Mouse (Mus musculus) heart, embryonic 14.5 days (tissue): Measurements from ENCODE around the gene R3hdm1. TPM values are rescaled to one million over a fixed set of nuclear protein-coding genes. Genes with fewer than 3 reads are reported as not detected.
"Not testable (repeated sequence)": the region's sequence is repeated elsewhere in the genome, so short reads cannot be mapped to it uniquely, and the experiment has no call there.

Experiments used
- ATAC-seq: fragments of 200-750 bp; cut with Nextera tagmentation; 2 replicates; pipeline ENCODE4 v1.8.0; 2017; ENCODE audit warnings: low read depth, moderate TSS enrichment; ENCODE audit not compliant: insufficient number of reproducible peaks, insufficient read depth, low FRiP score
- H3K27ac ChIP-seq, 2 experiments: fragments of 200-500 bp in 1 of 2; fragments of 300-500 bp in 1 of 2; sonication (generic) in 1 of 2; replicated peaks in 1 of 2; 2 replicates each; pipeline ENCODE4 v1.5.1; 2012 to 2014; ENCODE audit warnings: low read depth in 2 of 2, low read length in 2 of 2, control low read depth in 1 of 2, mild to moderate bottlenecking in 1 of 2, mixed read lengths in 1 of 2; ENCODE audit not compliant: control insufficient read depth in 1 of 2, insufficient read depth in 1 of 2
- H3K27me3 ChIP-seq: fragments of 300-500 bp; sonication (generic); 2 replicates; pipeline ENCODE4 v1.6.1; 2014; ENCODE audit warnings: mild to moderate bottlenecking, low read length, control low read depth; ENCODE audit not compliant: control insufficient read depth, insufficient read depth
- H3K36me3 ChIP-seq: fragments of 300-500 bp; sonication (generic); 2 replicates; pipeline ENCODE4 v1.6.1; 2014; ENCODE audit warnings: mild to moderate bottlenecking, control low read depth, low read length, mixed read lengths; ENCODE audit not compliant: control insufficient read depth, insufficient read depth
- H3K4me1 ChIP-seq, 2 experiments: fragments of 200-500 bp in 1 of 2; fragments of 300-500 bp in 1 of 2; sonication (generic) in 1 of 2; 2 replicates each; pipeline ENCODE4 v1.6.1; 2012 to 2014; ENCODE audit warnings: low read length in 2 of 2, control low read depth in 1 of 2, mixed read lengths in 1 of 2; ENCODE audit not compliant: control insufficient read depth in 2 of 2, insufficient read depth in 2 of 2
- H3K4me2 ChIP-seq: fragments of 300-500 bp; sonication (generic); 2 replicates; pipeline ENCODE4 v1.6.1; 2014; ENCODE audit warnings: mild to moderate bottlenecking, low read length
- H3K4me3 ChIP-seq, 2 experiments: fragments of 200-500 bp in 1 of 2; fragments of 300-500 bp in 1 of 2; sonication (generic) in 1 of 2; 2 replicates each; pipeline ENCODE4 v1.5.1; 2012 to 2014; ENCODE audit warnings: low read length in 2 of 2, mild to moderate bottlenecking in 2 of 2, control low read depth in 1 of 2, low read depth in 1 of 2, moderate library complexity in 1 of 2; ENCODE audit not compliant: control insufficient read depth in 1 of 2, insufficient read depth in 1 of 2
- H3K9ac ChIP-seq: fragments of 300-500 bp; sonication (generic); 2 replicates; pipeline ENCODE4 v1.6.1; 2014; ENCODE audit warnings: mild to moderate bottlenecking, low read length
- H3K9me3 ChIP-seq: fragments of 300-500 bp; sonication (generic); 2 replicates; pipeline ENCODE4 v1.6.1; 2016; ENCODE audit warnings: low read length, control low read depth; ENCODE audit not compliant: control insufficient read depth
- WGBS: fragments of 180-500 bp; shearing (Covaris S2); extraction: QIAGEN DNeasy Blood & Tissue Kit; methylation state at CpG from one replicate; pipeline ENCODE4 v1.1.7; 2014; 5-methylcytosine and 5-hydroxymethylcytosine counted together
- polyA plus RNA-seq: library from polyadenylated mRNA; unstranded; fragments of >200 nt; fragmentation: Nextera tagmentation; extraction: Ambion mirVana; gene quantifications from 2 replicates; pipeline ENCODE4 v1.2.1, GENCODE M21; 2014

R3hdm1 gene
- polyA plus RNA-seq, 1 experiment from 2014 or later: 55.2 TPM

DNA sequence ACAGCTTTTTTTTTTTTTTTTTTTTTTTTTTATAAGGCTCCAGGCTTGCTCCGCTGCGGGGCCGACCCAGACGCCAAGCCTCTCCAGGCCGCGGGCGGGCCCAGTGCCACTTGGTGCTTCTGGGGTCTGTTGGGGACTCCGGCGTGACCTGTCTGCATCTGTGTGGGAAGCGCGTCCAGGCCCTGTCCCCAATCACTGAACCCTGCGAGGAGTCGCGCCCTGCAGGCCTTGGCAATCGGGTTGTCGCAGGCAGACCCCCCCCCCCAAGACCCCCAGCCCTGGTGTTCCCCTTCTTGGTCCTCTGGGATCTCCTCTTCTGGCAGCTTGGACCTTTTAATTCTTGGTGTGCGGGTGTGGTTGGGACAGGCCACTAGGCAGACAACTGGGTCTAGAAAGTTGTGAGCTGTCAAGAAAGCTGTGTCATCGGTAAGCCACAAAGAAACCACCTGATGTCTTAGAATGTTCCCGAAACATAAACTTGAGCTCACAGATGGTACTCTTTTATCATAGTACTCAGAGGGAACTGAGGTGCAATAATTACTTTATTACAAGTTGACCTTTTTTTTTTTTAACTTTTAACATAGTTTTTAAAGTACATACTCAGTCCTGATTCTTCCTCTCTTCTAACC, 141.7 kb downstream of the R3hdm1 start:
- Histone ChIP-seq H3K27me3 (no peaks in the 10 kb centered on the region), H3K4me3 (peak overlapping the region; percentile 78 to 86), H3K4me1 (peaks cover 0 to 10% of the 10 kb centered on the region in 2 experiments; a peak in 2 of 4 replicates), H3K9ac (peak overlapping the region; percentile 91), H3K9me3 (no peaks in the 10 kb centered on the region), H3K4me2 (peak overlapping the region; percentile 81), H3K36me3 (no peaks in the 10 kb centered on the region), H3K27ac (peak overlapping the region; percentile 90 to 96)
- ATAC-seq: peak; percentile 49
- 1% methylated on average over 19 of the region's 19 CpGs for WGBS

DNA sequence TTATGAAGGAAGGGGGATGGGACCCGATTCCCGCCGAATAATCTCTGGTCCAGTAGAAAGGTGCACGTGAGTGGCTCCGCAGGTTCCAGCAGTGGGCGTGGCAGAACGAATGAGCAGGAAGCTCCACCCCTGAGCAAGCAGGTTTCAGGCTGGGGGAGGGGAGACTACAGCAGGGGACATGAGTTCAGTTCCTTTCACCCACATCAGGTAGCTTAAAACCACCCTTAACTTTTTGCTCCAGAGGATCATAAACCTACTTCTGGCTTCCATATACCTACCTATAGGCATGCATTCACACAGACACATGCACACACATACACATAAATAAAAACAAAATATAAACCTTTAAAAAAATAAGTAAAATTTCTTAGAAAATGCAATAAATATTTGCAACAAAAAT, 164.0 kb downstream of the R3hdm1 start:
- not testable (repeated sequence) for ATAC-seq, H3K4me1 ChIP-seq, H3K9ac ChIP-seq, H3K27me3 ChIP-seq, H3K9me3 ChIP-seq, H3K4me3 ChIP-seq, H3K4me2 ChIP-seq, H3K27ac ChIP-seq
- H3K36me3 ChIP-seq: peaks cover 98% of the 10 kb centered on the region
- 71% methylated on average over 7 of the region's 7 CpGs for WGBS

DNA sequence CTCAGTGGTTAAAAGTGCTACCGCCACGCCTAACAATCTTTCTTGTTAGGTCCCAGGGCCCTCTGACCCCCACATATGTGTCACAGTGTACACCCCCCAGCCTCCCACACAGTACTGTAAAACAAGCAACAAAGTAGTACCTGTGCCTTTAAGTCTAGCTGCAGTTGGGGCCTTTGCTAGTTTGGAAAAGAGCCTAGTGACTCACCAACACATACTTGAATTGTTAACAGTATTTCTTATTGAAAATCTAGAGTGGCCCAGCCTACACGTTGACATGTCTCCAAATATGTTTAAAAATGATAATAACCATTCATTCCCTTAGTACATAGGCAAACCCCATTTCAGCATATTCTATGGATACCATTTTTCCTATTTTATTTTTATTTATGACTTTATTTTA, 167.6 kb downstream of the R3hdm1 start:
- 90% methylated on average over 3 of the region's 3 CpGs for WGBS
- ATAC-seq: no peak
- no peak overlapping the region for H3K9ac ChIP-seq
- H3K4me2 ChIP-seq: no peak overlapping the region
- no peaks in the 10 kb centered on the region for H3K4me1 ChIP-seq
- no peaks in the 10 kb centered on the region for H3K27me3 ChIP-seq
- H3K27ac ChIP-seq: no peak overlapping the region
- no peaks in the 10 kb centered on the region for H3K9me3 ChIP-seq
- peaks cover 96% of the 10 kb centered on the region for H3K36me3 ChIP-seq
- no peak overlapping the region for H3K4me3 ChIP-seq

DNA sequence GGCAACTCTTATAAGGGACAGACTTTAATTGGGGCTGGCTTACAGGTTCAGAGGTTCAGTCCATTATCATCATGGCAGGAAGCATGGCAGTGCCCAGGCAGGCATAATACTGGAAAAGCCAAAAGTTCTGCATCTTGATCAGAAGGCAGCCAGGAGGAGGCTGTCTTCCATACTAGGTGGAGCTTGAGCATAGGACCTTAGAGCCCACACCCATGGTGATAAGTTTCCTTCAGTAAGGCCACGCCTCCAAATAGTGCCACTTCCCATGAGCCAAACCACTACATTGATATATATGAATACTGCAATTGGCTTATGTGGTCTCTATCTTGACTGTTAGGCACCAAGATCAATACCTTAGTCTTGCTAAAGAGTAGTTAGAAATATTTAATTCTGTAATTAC, 172.8 kb downstream of the R3hdm1 start:
- Histone ChIP-seq H3K4me3 (no peak overlapping the region), H3K4me2 (no peak overlapping the region), H3K9me3 (no peaks in the 10 kb centered on the region), H3K9ac (no peak overlapping the region), H3K27me3 (no peaks in the 10 kb centered on the region), H3K4me1 (no peaks in the 10 kb centered on the region), H3K27ac (no peak overlapping the region), H3K36me3 (peaks cover 93% of the 10 kb centered on the region)
- whole genome bisulfite sequencing: 94% methylated on average over 1 of the region's 1 CpGs
- no peak for ATAC-seq

DNA sequence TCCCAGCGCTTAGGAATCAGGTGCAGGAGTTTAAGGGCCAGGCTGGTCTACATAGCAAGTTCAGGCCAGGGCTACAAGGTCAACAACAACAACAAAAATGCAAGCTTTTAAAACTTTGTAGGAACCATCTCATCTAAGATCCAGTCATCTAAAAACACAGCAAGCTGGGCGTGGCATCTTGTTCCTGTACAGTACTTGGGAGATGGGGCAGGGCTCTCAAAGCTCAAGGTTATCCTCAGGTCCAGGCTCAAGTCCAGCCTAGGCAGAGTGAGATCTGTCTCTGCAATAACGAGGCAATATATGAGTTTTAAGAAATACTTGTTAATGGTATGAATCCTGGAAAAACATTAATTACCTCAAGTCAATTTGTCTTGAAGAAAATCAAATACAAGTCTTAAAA, 175.5 kb downstream of the R3hdm1 start:
- Histone ChIP-seq H3K4me3 (no peak overlapping the region), H3K27ac (no peak overlapping the region), H3K4me1 (no peaks in the 10 kb centered on the region), H3K27me3 (no peaks in the 10 kb centered on the region), H3K9ac (no peak overlapping the region), H3K9me3 (peaks cover 4% of the 10 kb centered on the region), H3K4me2 (no peak overlapping the region), H3K36me3 (peaks cover 79% of the 10 kb centered on the region)
- ATAC-seq: no peak
- 94% methylated on average over 3 of the region's 3 CpGs for WGBS

DNA sequence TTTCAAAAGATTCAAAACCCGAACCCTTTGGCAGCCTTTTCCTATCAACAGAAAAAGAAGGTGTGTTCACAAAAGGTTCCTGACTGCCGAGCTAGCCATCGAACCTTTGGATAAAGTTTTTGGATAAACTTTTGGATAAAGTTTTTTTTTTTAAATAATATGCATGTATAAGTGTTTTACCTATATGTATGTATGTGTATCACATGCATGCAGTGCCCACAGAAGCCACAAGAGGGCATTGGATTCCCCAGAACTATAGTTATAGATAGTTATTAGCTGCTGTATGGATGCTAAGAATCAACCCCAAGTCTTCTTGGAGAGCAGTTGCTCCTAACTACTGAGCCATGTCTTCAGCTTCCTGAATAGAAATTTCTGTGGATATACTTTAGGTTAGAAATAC, 178.7 kb downstream of the R3hdm1 start:
- WGBS: 93% methylated on average over 3 of the region's 3 CpGs
- H3K27me3 ChIP-seq: no peaks in the 10 kb centered on the region
- no peak overlapping the region for H3K27ac ChIP-seq
- H3K4me3 ChIP-seq: no peak overlapping the region
- peaks cover 47% of the 10 kb centered on the region for H3K36me3 ChIP-seq
- H3K4me2 ChIP-seq: no peak overlapping the region
- no peak overlapping the region for H3K9ac ChIP-seq
- no peak for ATAC-seq
- peaks cover 4% of the 10 kb centered on the region for H3K9me3 ChIP-seq
- no peaks in the 10 kb centered on the region for H3K4me1 ChIP-seq

DNA sequence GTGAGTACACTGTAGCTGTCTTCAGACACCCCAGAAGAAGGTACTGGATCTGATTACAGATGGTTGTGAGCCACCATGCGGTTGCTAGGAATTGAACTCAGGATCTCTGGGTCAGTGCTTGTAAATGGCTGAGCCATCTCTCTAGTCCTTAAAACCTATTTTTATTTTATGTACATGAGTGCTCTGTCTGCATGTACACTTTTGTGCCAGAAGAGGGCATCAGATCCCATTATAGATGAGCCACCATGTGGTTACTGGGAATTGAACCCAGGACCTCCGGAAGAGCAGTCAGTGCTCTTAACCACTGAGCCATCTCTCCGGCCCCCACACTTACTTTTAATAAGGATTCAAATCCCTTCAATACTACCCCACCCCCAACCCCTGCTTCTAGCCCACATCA, 179.8 kb downstream of the R3hdm1 start:
- no peaks in the 10 kb centered on the region for H3K27me3 ChIP-seq
- no peaks in the 10 kb centered on the region for H3K4me1 ChIP-seq
- H3K9ac ChIP-seq: no peak overlapping the region
- H3K4me2 ChIP-seq: no peak overlapping the region
- WGBS: 97% methylated on average over 3 of the region's 3 CpGs
- H3K9me3 ChIP-seq: peaks cover 4% of the 10 kb centered on the region
- no peak overlapping the region for H3K27ac ChIP-seq
- H3K36me3 ChIP-seq: peaks cover 35% of the 10 kb centered on the region
- ATAC-seq: no peak
- no peak overlapping the region for H3K4me3 ChIP-seq

DNA sequence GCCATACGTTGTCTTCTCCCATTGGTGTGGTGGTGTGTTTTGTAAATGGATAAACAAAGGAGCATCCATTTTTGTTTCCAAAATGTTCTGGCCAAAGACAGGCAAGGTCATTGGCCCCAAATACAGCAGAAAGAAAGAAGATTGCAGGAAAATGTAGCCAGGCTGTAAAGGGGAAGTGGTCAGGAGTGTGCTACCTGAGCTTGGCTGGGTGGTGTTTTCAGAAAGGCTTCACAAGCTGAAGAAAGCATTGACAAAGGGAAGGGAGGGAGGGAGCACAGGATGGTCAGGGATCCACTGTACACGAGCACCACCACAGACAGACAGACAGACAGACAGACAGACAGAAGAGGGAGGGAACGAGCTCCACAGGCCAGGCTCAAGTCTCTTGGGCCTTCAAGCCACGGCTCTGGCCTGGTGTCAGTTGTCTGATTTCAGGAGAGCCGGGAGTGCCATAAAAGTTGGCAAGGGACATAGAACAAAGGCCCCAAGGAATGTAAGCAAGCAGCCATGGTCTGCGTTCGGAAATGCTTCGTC, 181.1 kb downstream of the R3hdm1 start:
- no peaks in the 10 kb centered on the region for H3K27me3 ChIP-seq
- H3K27ac ChIP-seq: no peak overlapping the region
- no peak overlapping the region for H3K9ac ChIP-seq
- no peaks in the 10 kb centered on the region for H3K4me1 ChIP-seq
- no peak overlapping the region for H3K4me2 ChIP-seq
- H3K4me3 ChIP-seq: no peak overlapping the region
- no peak for ATAC-seq
- H3K36me3 ChIP-seq: peaks cover 22% of the 10 kb centered on the region
- peaks cover 4% of the 10 kb centered on the region for H3K9me3 ChIP-seq
- WGBS: 82% methylated on average over 8 of the region's 8 CpGs
